In the genomic region with DNA sequence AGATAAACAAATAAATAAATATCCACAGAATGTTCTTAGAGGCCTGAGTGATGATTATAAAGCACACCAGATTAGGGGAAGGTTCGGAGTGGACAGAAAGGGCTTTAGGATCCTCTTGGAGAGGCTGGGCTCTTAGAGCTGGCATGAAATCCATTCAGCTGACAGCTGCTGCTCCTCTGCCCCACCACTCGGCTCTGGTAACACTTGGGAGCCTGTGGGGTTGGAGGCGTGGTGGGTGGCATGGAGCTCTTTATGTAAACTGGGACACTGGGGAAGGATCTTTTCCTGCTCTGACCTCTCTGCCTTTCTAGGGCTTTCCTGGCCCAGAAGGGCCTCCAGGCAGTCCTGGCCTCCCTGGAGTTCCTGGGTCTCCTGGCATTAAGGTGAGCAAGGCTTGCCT, we compare ENCODE assay signal across 28 mouse cellular contexts. TPM values are rescaled to one million over a fixed set of nuclear protein-coding genes. Genes with fewer than 3 reads are reported as not detected.
DNase-seq lines count a peak whose midpoint lies in the region; ATAC-seq and TF ChIP-seq lines count a peak whose summit lies in the region.
"Had no signal": no experiment of that assay in that cellular context is flagged by ENCODE, and none has a peak within 500 bp of the region (broad histone marks: within the 10 kb centered on the region; RNA-seq: fewer than 3 reads in every experiment).

No protein-coding gene starts in this region.

- no peaks in the 10 kb centered on the region for H3K27me3 ChIP-seq in intestine, postnatal 0 days (replicated peaks; ENCODE audit: control insufficient read depth, insufficient read depth, low read length)
- H3K27me3 ChIP-seq in intestine, embryonic 16.5 days (replicated peaks; ENCODE audit: control insufficient read depth, insufficient read depth, low read length): no peaks in the 10 kb centered on the region
- H3K27me3 ChIP-seq: embryonic facial prominence, embryonic 13.5 days; embryonic facial prominence, embryonic 15.5 days; forebrain, embryonic 12.5 days had no signal

- no peak for TF ChIP-seq POLR2A in lung, adult 2 months (IDR thresholded peaks at IDR 0.05; ENCODE audit: borderline replicate concordance, extremely low read depth, low read depth, low read length)

- DNase-seq in gastrocnemius, adult 2 months: peak; percentile 62
- DNase-seq in gastrocnemius, postnatal 25 days: no peak
- peak; percentile 16 to 45 for DNase-seq in lung, postnatal 4 days
- no peak for DNase-seq in lung, adult 2 months
- peak; percentile 69 for DNase-seq in skeletal muscle tissue, adult 2 months (ENCODE audit: low read depth, low spot score)
- DNase-seq: adrenal gland, adult 2 months; adrenal gland, postnatal 10 days; adrenal gland, postnatal 25 days; cerebellum, adult 11 months; cerebellum, adult 18-20 months; cerebellum, adult 8-10 months; cerebellum, adult 9-11 months; cerebellum, postnatal 14 days; cerebellum, postnatal 36 days; embryo, embryonic 11 days had no signal

- H3K4me2 ChIP-seq in intestine, postnatal 0 days (replicated peaks; ENCODE audit: low read depth): no peak overlapping the region
- H3K4me2 ChIP-seq in intestine, embryonic 16.5 days (ENCODE audit: low read depth, low read length): no peak overlapping the region
- H3K4me2 ChIP-seq: embryonic facial prominence, embryonic 13.5 days; embryonic facial prominence, embryonic 15.5 days; forebrain, embryonic 12.5 days had no signal

- no peaks in the 10 kb centered on the region for H3K4me1 ChIP-seq in intestine, postnatal 0 days (replicated peaks; ENCODE audit: control insufficient read depth, insufficient read depth, low read length)
- no peaks in the 10 kb centered on the region for H3K4me1 ChIP-seq in intestine, embryonic 16.5 days (ENCODE audit: control insufficient read depth, insufficient read depth, low read length)
- no peaks in the 10 kb centered on the region for H3K4me1 ChIP-seq in lung, adult 2 months (ENCODE audit: control insufficient read depth, insufficient read depth, low read length)
- H3K4me1 ChIP-seq: embryonic facial prominence, embryonic 13.5 days; embryonic facial prominence, embryonic 15.5 days; forebrain, embryonic 12.5 days had no signal

- ATAC-seq in intestine, postnatal 0 days: no peak
- ATAC-seq in intestine, embryonic 16.5 days: no peak
- ATAC-seq in granulocyte monocyte progenitor cell, adult 5-6 weeks (replicated peaks; ENCODE audit: poor library complexity, severe bottlenecking): no peak
- ATAC-seq: forebrain, embryonic 14.5 days had no signal

- intact Hi-C loops in gastrocnemius, adult 2 months (cut with DNase I): no loop called here

- 60% methylated on average over 3 of the region's 3 CpGs for WGBS in intestine, postnatal 0 days
- whole genome bisulfite sequencing in intestine, embryonic 16.5 days: 72% methylated on average over 3 of the region's 3 CpGs
- WGBS in lung, adult 2 months: 48% methylated on average over 3 of the region's 3 CpGs

- H3K9me3 ChIP-seq in intestine, postnatal 0 days (ENCODE audit: control insufficient read depth): no peaks in the 10 kb centered on the region
- H3K9me3 ChIP-seq in intestine, embryonic 16.5 days (ENCODE audit: control insufficient read depth, low read length): no peaks in the 10 kb centered on the region
- H3K9me3 ChIP-seq: embryonic facial prominence, embryonic 13.5 days; embryonic facial prominence, embryonic 15.5 days; forebrain, embryonic 10.5 days; forebrain, embryonic 12.5 days had no signal

- no peaks in the 10 kb centered on the region for H3K36me3 ChIP-seq in intestine, postnatal 0 days (ENCODE audit: control insufficient read depth, insufficient read depth)
- H3K36me3 ChIP-seq in intestine, embryonic 16.5 days (ENCODE audit: control insufficient read depth, insufficient read depth, low read length): no peaks in the 10 kb centered on the region
- H3K36me3 ChIP-seq: forebrain, embryonic 10.5 days; forebrain, embryonic 12.5 days had no signal

- H3K4me3 ChIP-seq in gastrocnemius, adult 2 months: no peak overlapping the region
- no peak overlapping the region for H3K4me3 ChIP-seq in intestine, postnatal 0 days (ENCODE audit: low read depth, low read length)
- no peak overlapping the region for H3K4me3 ChIP-seq in intestine, embryonic 16.5 days (ENCODE audit: low read length)
- H3K4me3 ChIP-seq in lung, adult 2 months (replicated peaks; ENCODE audit: extremely low read depth, low read depth, low read length): no peak overlapping the region
- H3K4me3 ChIP-seq: embryonic facial prominence, embryonic 13.5 days; embryonic facial prominence, embryonic 15.5 days; erythroblast, embryonic 14.5 days; forebrain, embryonic 10.5 days; forebrain, embryonic 12.5 days had no signal

- H3K27ac ChIP-seq in gastrocnemius, adult 2 months: peak overlapping the region; percentile 68
- peak overlapping the region; percentile 50 for H3K27ac ChIP-seq in intestine, postnatal 0 days (ENCODE audit: low read depth, low read length)
- H3K27ac ChIP-seq in intestine, embryonic 16.5 days (ENCODE audit: low read length): no peak overlapping the region
- H3K27ac ChIP-seq: embryonic facial prominence, embryonic 13.5 days; embryonic facial prominence, embryonic 15.5 days; forebrain, embryonic 10.5 days; forebrain, embryonic 12.5 days had no signal

- H3K9ac ChIP-seq in intestine, postnatal 0 days (ENCODE audit: low read depth, low read length): no peak overlapping the region
- H3K9ac ChIP-seq in intestine, embryonic 16.5 days (ENCODE audit: low read depth, low read length): no peak overlapping the region
- H3K9ac ChIP-seq: embryonic facial prominence, embryonic 13.5 days; embryonic facial prominence, embryonic 15.5 days; forebrain, embryonic 12.5 days had no signal

- no peak for TF ChIP-seq CTCF in gastrocnemius, adult 2 months (IDR thresholded peaks at IDR 0.05)
- no peak for TF ChIP-seq CTCF in intestine, postnatal 0 days (IDR thresholded peaks at IDR 0.05; ENCODE audit: low read depth)
- no peak for TF ChIP-seq CTCF in lung, adult 2 months (IDR thresholded peaks at IDR 0.05; ENCODE audit: insufficient read depth, low read length)

RNA-seq across cellular contexts. Expression of gene Col7a1, which starts 10.2 kb away (rescaled TPM):
- 1 to 10 TPM in 1 of 2 experiments, under 1 TPM in 1; 0.95 to 3.0 TPM for total RNA-seq in gastrocnemius, adult 2 months (2021)
- 1 to 10 TPM; 1.6 to 3.5 TPM for total RNA-seq in gastrocnemius, postnatal 25 days (2021)
- 1.9 and 3.1 TPM in 2 replicates for polyA plus RNA-seq in intestine, postnatal 0 days (2015; fragmentation: Nextera tagmentation; extraction: Ambion mirVana)
- polyA plus RNA-seq in intestine, embryonic 16.5 days (2015; fragmentation: Nextera tagmentation; extraction: Ambion mirVana): 0.99 and 1.2 TPM in 2 replicates
- polyA plus RNA-seq in lung, adult 2 months (2012; rRNA removed): 7.1 and 12.2 TPM in 2 replicates
- 0.21 and 2.0 TPM in 2 replicates for total RNA-seq in granulocyte monocyte progenitor cell, adult 5-6 weeks (2014; fragmentation: Nextera tagmentation)
- total RNA-seq in granulocyte monocyte progenitor cell, adult 5-6 weeks (2017): 0.09 TPM in 1 of 2 replicates, not detected in the other

RNA-seq across cellular contexts. Expression of gene Ucn2, which starts 22.2 kb away (rescaled TPM):
- total RNA-seq in gastrocnemius, adult 2 months (2021): 1 to 10 TPM in 1 of 2 experiments, under 1 TPM in 1; 0.47 to 1.1 TPM
- under 1 TPM; 0.23 to 0.24 TPM for total RNA-seq in gastrocnemius, postnatal 25 days (2021)
- not detected in 2 replicates for polyA plus RNA-seq in intestine, postnatal 0 days (2015; fragmentation: Nextera tagmentation; extraction: Ambion mirVana)
- not detected in 2 replicates for polyA plus RNA-seq in intestine, embryonic 16.5 days (2015; fragmentation: Nextera tagmentation; extraction: Ambion mirVana)
- polyA plus RNA-seq in lung, adult 2 months (2012; rRNA removed): 1.0 and 2.3 TPM in 2 replicates
- 0.41 TPM in 1 of 2 replicates, not detected in the other for total RNA-seq in granulocyte monocyte progenitor cell, adult 5-6 weeks (2014; fragmentation: Nextera tagmentation)
- not detected in 2 replicates for total RNA-seq in granulocyte monocyte progenitor cell, adult 5-6 weeks (2017)
- total RNA-seq: common myeloid progenitor, adult 5-6 weeks had no signal
- polyA plus RNA-seq: embryonic facial prominence, embryonic 11.5 days; erythroblast, embryonic 14.5 days; forebrain, embryonic 10.5 days; forebrain, embryonic 12.5 days had no signal

RNA-seq across cellular contexts. Expression of gene Uqcrc1, which starts 27.1 kb away (rescaled TPM):
- 1,000 to 10,000 TPM in 1 of 2 experiments, 100 to 1,000 TPM in 1; 834 to 1,182 TPM for total RNA-seq in gastrocnemius, adult 2 months (2021)
- total RNA-seq in gastrocnemius, postnatal 25 days (2021): 1,000 to 10,000 TPM; 1,091 to 1,107 TPM
- polyA plus RNA-seq in intestine, postnatal 0 days (2015; fragmentation: Nextera tagmentation; extraction: Ambion mirVana): 557 and 585 TPM in 2 replicates
- polyA plus RNA-seq in intestine, embryonic 16.5 days (2015; fragmentation: Nextera tagmentation; extraction: Ambion mirVana): 730 and 748 TPM in 2 replicates
- polyA plus RNA-seq in lung, adult 2 months (2012; rRNA removed): 290 and 399 TPM in 2 replicates
- total RNA-seq in granulocyte monocyte progenitor cell, adult 5-6 weeks (2014; fragmentation: Nextera tagmentation): 280 and 349 TPM in 2 replicates
- total RNA-seq in granulocyte monocyte progenitor cell, adult 5-6 weeks (2017): 286 and 355 TPM in 2 replicates

RNA-seq across cellular contexts. Expression of gene Pfkfb4, which starts 28.0 kb away (rescaled TPM):
- 10 to 100 TPM; 26.4 to 58.3 TPM for total RNA-seq in gastrocnemius, adult 2 months (2021)
- 10 to 100 TPM; 20.4 to 32.4 TPM for total RNA-seq in gastrocnemius, postnatal 25 days (2021)
- 43.1 and 48.3 TPM in 2 replicates for polyA plus RNA-seq in intestine, postnatal 0 days (2015; fragmentation: Nextera tagmentation; extraction: Ambion mirVana)
- 15.1 and 21.7 TPM in 2 replicates for polyA plus RNA-seq in intestine, embryonic 16.5 days (2015; fragmentation: Nextera tagmentation; extraction: Ambion mirVana)
- polyA plus RNA-seq in lung, adult 2 months (2012; rRNA removed): 49.4 and 59.8 TPM in 2 replicates
- 6.9 and 8.4 TPM in 2 replicates for total RNA-seq in granulocyte monocyte progenitor cell, adult 5-6 weeks (2014; fragmentation: Nextera tagmentation)
- total RNA-seq in granulocyte monocyte progenitor cell, adult 5-6 weeks (2017): 6.7 and 9.5 TPM in 2 replicates

RNA-seq across cellular contexts. Expression of gene Tmem89, which starts 49.2 kb away (rescaled TPM):
- not detected for total RNA-seq in gastrocnemius, adult 2 months (2021)
- not detected for total RNA-seq in gastrocnemius, postnatal 25 days (2021)
- polyA plus RNA-seq in intestine, postnatal 0 days (2015; fragmentation: Nextera tagmentation; extraction: Ambion mirVana): 0.21 TPM in 1 of 2 replicates, not detected in the other
- polyA plus RNA-seq in intestine, embryonic 16.5 days (2015; fragmentation: Nextera tagmentation; extraction: Ambion mirVana): 0.18 TPM in 1 of 2 replicates, not detected in the other
- polyA plus RNA-seq in lung, adult 2 months (2012; rRNA removed): 0.17 and 0.26 TPM in 2 replicates
- not detected in 2 replicates for total RNA-seq in granulocyte monocyte progenitor cell, adult 5-6 weeks (2014; fragmentation: Nextera tagmentation)
- not detected in 2 replicates for total RNA-seq in granulocyte monocyte progenitor cell, adult 5-6 weeks (2017)
- total RNA-seq: adrenal gland, postnatal 10 days; adrenal gland, postnatal 25 days; common myeloid progenitor, adult 5-6 weeks; MEL had no signal
- polyA plus RNA-seq: C2C12; embryonic facial prominence, embryonic 11.5 days; embryonic facial prominence, embryonic 13.5 days; erythroblast, embryonic 14.5 days; forebrain, embryonic 10.5 days; forebrain, embryonic 12.5 days; forebrain, embryonic 14.5 days had no signal

Comparison
In these comparisons a context has a peak if more than half of its experiments do, and no peak if none do; other contexts are left out.
1. DNase-seq: peak in gastrocnemius, adult 2 months (single experiment), lung, postnatal 4 days (2 of 2) and skeletal muscle tissue, adult 2 months (single experiment); none in gastrocnemius, postnatal 25 days (single experiment) and lung, adult 2 months (single experiment).